Mouse (Mus musculus): ENCODE data around the gene Gm43518.

DNA sequence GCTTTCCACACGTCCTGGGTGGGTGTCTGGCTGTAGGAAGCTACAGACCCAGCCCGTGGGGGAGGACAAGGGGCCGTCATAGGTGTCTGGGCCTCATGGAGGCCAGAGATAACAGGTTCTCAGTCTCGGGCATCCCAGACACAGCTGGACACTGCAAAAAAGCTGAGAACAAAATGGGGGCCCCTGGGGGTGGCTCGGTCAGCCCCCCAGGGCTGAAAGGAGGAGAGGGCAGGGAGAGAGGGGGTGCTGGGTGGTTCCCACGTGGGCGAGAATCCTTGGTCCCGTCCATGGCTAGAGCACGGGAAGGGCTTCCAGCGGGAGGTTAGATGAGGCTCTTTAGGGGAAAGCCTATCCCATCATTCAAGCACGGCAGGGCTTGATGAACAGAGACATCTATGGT lies 55.6 kb downstream of the Gm43518 start:
- no peak for TF ChIP-seq CTCF (IDR thresholded peaks at IDR 0.05; ENCODE audit: low read depth)
- TF ChIP-seq EP300 (optimal IDR thresholded peaks at IDR 0.05): no peak

All from stomach, postnatal 0 days (tissue).